Mouse (Mus musculus) erythroblast, embryonic 14.5 days (primary cell): ENCODE measurements around the gene Coro2b.

Experiments
- GATA1 ChIP-seq: IDR thresholded peaks from 2 replicates; pipeline ENCODE4 v1.6.1; 2012; ENCODE audit warnings: low read length, inconsistent platforms, mixed read lengths
- TAL1 ChIP-seq: IDR thresholded peaks from 3 replicates; pipeline ENCODE4 v1.6.1; 2012; ENCODE audit warnings: low read length, inconsistent platforms, mixed read lengths

DNA sequence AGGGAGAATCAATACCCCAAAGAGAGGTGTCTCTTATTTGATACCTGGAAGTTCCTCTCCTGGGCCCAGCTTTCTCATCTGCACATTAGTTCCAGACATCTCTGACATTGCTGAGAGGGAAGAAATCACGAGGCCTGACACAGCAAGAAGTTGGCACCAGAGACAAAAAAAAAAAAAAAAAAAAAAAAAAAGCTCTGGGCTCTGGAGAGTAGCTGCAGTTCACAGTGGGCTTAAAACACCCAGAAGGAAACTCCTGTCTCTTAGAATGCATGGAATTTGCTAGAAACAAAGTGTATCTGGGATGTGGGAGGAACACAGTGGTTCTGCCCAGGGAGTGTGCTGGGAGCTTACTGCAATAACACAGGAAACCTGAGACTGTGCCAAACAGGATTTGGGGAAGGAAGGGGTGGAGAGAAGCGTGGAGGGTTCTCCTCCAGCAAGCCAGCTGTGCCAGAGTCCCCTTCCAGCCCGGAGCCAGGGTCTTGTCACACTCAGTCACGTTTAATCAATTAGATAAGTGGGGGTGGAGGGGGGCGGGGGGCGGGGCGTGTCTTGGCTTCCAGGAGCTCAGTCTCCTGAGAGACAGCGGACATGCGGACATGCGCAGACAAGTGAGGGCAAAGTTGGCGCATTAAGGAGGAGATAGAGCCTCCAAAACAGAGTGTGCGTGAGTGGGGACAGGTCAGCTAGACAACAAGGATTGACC is 101.1 kb downstream of the Coro2b start:
- TF ChIP-seq GATA1 (no peak), TAL1 (no peak)
